ENCODE assay signal across 17 mouse cellular contexts in the genomic region with DNA sequence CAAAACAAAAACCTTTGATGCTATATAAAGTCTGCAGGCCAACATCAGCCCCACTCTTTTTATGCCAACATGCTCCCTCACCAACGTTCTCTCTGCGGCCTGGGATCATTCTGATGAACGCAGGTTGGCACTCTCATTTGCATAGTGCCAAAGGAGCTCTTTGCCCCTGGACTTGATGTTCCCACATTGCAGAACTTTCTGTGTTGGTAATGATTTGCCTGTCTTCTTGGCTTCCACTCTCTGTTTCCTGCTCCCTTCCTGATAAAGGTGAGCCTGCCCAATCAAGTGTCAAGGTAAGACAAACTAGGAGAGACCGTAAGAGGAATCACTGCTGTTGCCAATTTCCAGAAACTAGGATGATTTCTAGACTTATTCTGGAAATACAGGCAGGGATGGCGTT.
DNase-seq lines count a peak whose midpoint lies in the region.
"Had no signal": no experiment of that assay in that cellular context is flagged by ENCODE, and none has a peak within 500 bp of the region (broad histone marks: within the 10 kb centered on the region; RNA-seq: fewer than 3 reads in every experiment).

No protein-coding gene starts in this region.

- peak; percentile 67 for DNase-seq in kidney, adult 18-20 months
- no peak for DNase-seq in kidney, postnatal 10 days
- peak; percentile 91 for DNase-seq in kidney, adult 9 months
- no peak for DNase-seq in kidney, postnatal 4 days
- peak; percentile 55 to 84 for DNase-seq in kidney, postnatal 25 days
- DNase-seq in frontal cortex, postnatal 10 days (ENCODE audit: low spot score in 2 of 2): no peak
- DNase-seq: adrenal gland, postnatal 10 days; adrenal gland, postnatal 36 days; B cell, adult 2 months; cerebellum, adult 18-20 months; cerebellum, adult 9-10 months; cerebellum, postnatal 14 days; gastrocnemius, adult 2 months; gastrocnemius, postnatal 14 days; heart, adult 18-20 months; heart, postnatal 10 days; heart, postnatal 36 days had no signal

Comparison
In these comparisons a context has a peak if more than half of its experiments do, and no peak if none do; other contexts are left out.
1. DNase-seq: peak in kidney, adult 18-20 months (single experiment), kidney, adult 9 months (single experiment) and kidney, postnatal 25 days (2 of 2); none in kidney, postnatal 10 days (single experiment), kidney, postnatal 4 days (0 of 2) and frontal cortex, postnatal 10 days (0 of 2).